Mouse (Mus musculus) bone marrow macrophage, adult 2 months (primary cell): ENCODE data around the gene Mif.

Experiments used
- CTCF ChIP-seq: IDR thresholded peaks from 2 replicates; pipeline ENCODE4 v1.5.1; 2012; ENCODE audit warnings: low read depth, mild to moderate bottlenecking, low read length, moderate library complexity
- POLR2A ChIP-seq: IDR thresholded peaks from 2 replicates; pipeline ENCODE4 v1.6.1; 2012; ENCODE audit warnings: mild to moderate bottlenecking, low read depth, low read length, borderline replicate concordance

- TF ChIP-seq CTCF (no peak), POLR2A (no peak)
Measured at GRCm38 (mm10) chr10:75827668-75828360, 32.2 kb downstream of the Mif start.
